Mouse (Mus musculus) adrenal gland (tissue): ENCODE measurements around the gene Smcp.

Source experiments
- intact Hi-C: fragments of 180-260 bp; cut with DNase I; formaldehyde crosslinking; loops from one replicate; pipeline ENCODE4 v1.15.1; 2025
- long read RNA-seq, 2 experiments: library from polyadenylated mRNA; unstranded; transcript quantifications; one replicate each; pipeline ENCODE4 v2.0.0; 2020; ENCODE audit warnings: borderline replicate concordance in 1 of 2; ENCODE audit not compliant: insufficient replicate concordance in 1 of 2

The Smcp gene
- long read RNA-seq, experiment 1 = 0 reads
- long read RNA-seq, experiment 2 = 0 reads

- intact Hi-C loops = no loop called here
Measured at GRCm38 (mm10) chr3:92588858-92589257, at the start of gene Smcp. Gene Smcp (minus strand): TSS chr3:92588997.

- intact Hi-C loops = no loop called here
Measured at GRCm38 (mm10) chr3:92638653-92638991, 49.8 kb upstream of the Smcp start.

GRCm38 (mm10) chr3:92637745-92638652 lies 49.2 kb upstream of the Smcp start:
- intact Hi-C loops = no loop called here

GRCm38 (mm10) chr3:92621560-92621959 lies 32.8 kb upstream of the Smcp start, which contains the start of gene Lce6a:
Gene Lce6a (minus strand): TSS chr3:92621660.
- intact Hi-C loops = no loop called here

- intact Hi-C loops = no loop called here
Measured at GRCm38 (mm10) chr3:92609804-92610203, 21.0 kb upstream of the Smcp start.

GRCm38 (mm10) chr3:92607392-92607791 lies 18.6 kb upstream of the Smcp start, which contains the start of gene 2210017I01Rik:
Gene 2210017I01Rik (minus strand): TSS chr3:92607492.
- intact Hi-C loops = no loop called here

- intact Hi-C loops = loop anchor here (5.0 kb wide), 2 partner anchors 205 to 450 kb away; no protein-coding TSS in a partner anchor
Measured at GRCm38 (mm10) chr3:92602169-92602568, 13.4 kb upstream of the Smcp start.

GRCm38 (mm10) chr3:92600456-92600855 lies 11.7 kb upstream of the Smcp start:
- intact Hi-C loops = loop anchor here (5.0 kb wide), 2 partner anchors 203 to 448 kb away; no protein-coding TSS in a partner anchor

- intact Hi-C loops = loop anchor here (5.0 kb wide), 2 partner anchors 203 to 448 kb away; no protein-coding TSS in a partner anchor
Measured at GRCm38 (mm10) chr3:92599973-92600372, 11.2 kb upstream of the Smcp start.

- intact Hi-C loops = no loop called here
Measured at GRCm38 (mm10) chr3:92598429-92598828, 9.6 kb upstream of the Smcp start.

GRCm38 (mm10) chr3:92587190-92587589 lies 1.6 kb downstream of the Smcp start:
- intact Hi-C loops = no loop called here

- intact Hi-C loops = no loop called here
Measured at GRCm38 (mm10) chr3:92585055-92585454, 3.7 kb downstream of the Smcp start.

GRCm38 (mm10) chr3:92583164-92583826 lies 5.5 kb downstream of the Smcp start:
- intact Hi-C loops = no loop called here

GRCm38 (mm10) chr3:92579508-92579907 lies 9.3 kb downstream of the Smcp start:
- intact Hi-C loops = no loop called here

GRCm38 (mm10) chr3:92578652-92579413 lies 10.0 kb downstream of the Smcp start:
- intact Hi-C loops = no loop called here

- intact Hi-C loops = no loop called here
Measured at GRCm38 (mm10) chr3:92573449-92574041, 15.3 kb downstream of the Smcp start, which contains the start of gene Ivl. Gene Ivl (minus strand): TSS chr3:92573735.

- intact Hi-C loops = no loop called here
Measured at GRCm38 (mm10) chr3:92572514-92573155, 16.2 kb downstream of the Smcp start.

- intact Hi-C loops = no loop called here
Measured at GRCm38 (mm10) chr3:92568752-92569151, 20.0 kb downstream of the Smcp start.

GRCm38 (mm10) chr3:92565418-92565817 lies 23.4 kb downstream of the Smcp start:
- intact Hi-C loops = no loop called here

GRCm38 (mm10) chr3:92534411-92534810 lies 54.4 kb downstream of the Smcp start, which contains the start of gene 2310046K23Rik:
Gene 2310046K23Rik (minus strand): TSS chr3:92534511.
- intact Hi-C loops = no loop called here
